Comparison of ENCODE assay signal across 9 mouse cellular contexts in the genomic region with DNA sequence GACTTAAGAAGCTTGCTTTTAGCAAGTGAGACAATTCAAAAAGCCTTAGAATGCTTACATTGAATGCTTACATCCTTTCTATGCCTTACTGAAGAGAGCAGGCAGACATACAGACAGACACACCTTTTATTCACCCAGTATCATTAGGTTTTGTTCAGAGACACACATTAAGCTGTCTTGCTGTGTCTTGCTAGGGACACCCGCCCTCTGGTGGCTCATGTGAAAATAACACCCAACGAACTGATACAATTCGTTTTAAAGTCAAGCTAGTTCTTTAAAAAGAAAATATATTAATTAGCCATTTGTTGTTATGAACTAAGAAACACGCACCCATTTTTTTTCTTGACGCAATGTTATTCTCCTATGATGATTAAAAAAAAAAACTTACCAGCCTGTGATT.
DNase-seq lines count a peak whose midpoint lies in the region; ATAC-seq and TF ChIP-seq lines count a peak whose summit lies in the region.
"Had no signal": no experiment of that assay in that cellular context is flagged by ENCODE, and none has a peak within 500 bp of the region (broad histone marks: within the 10 kb centered on the region; RNA-seq: fewer than 3 reads in every experiment).

No protein-coding gene starts in this region.

- no peak overlapping the region for H3K9ac ChIP-seq in forebrain, embryonic 13.5 days
- H3K9ac ChIP-seq in hindbrain, postnatal 0 days (replicated peaks; ENCODE audit: low read length) = no peak overlapping the region
- no peak overlapping the region for H3K9ac ChIP-seq in midbrain, embryonic 14.5 days (replicated peaks; ENCODE audit: low read length)
- H3K9ac ChIP-seq: embryonic facial prominence, embryonic 15.5 days had no signal

- TF ChIP-seq POLR2A in spleen, adult 2 months (IDR thresholded peaks at IDR 0.05; ENCODE audit: low read depth, low read length) = no peak
- no peak for TF ChIP-seq POLR2A in testis, adult 2 months (IDR thresholded peaks at IDR 0.05; ENCODE audit: control insufficient read depth, low read depth, low read length)

- peak in 1 of 2 experiments; percentile 15 for DNase-seq in spleen, adult 2 months (ENCODE audit: low read depth in 1 of 2, low spot score in 2 of 2)
- no peak for DNase-seq in spleen, adult 12 weeks (ENCODE audit: low spot score)
- peak; percentile 8 for DNase-seq in c-Kit-positive CD71-positive TER-119-positive erythroid progenitor cells, embryonic 14.5 days (ENCODE audit: low spot score)
- DNase-seq in hindbrain, postnatal 0 days (ENCODE audit: low spot score) = peak; percentile 89
- DNase-seq in left cerebral cortex, adult 8-10 months (ENCODE audit: low spot score in 2 of 2) = peak; percentile 61 to 77
- peak; percentile 92 for DNase-seq in midbrain, embryonic 14.5 days

- 17% methylated on average over 5 of the region's 5 CpGs for WGBS in spleen, adult 2 months
- WGBS in forebrain, embryonic 13.5 days = 9% methylated on average over 5 of the region's 5 CpGs
- WGBS in hindbrain, postnatal 0 days = 8% methylated on average over 5 of the region's 5 CpGs
- WGBS in midbrain, embryonic 14.5 days = 10% methylated on average over 5 of the region's 5 CpGs

- H3K4me3 ChIP-seq in spleen, adult 2 months (ENCODE audit: extremely low read depth, insufficient read depth, insufficient read length) = no peak overlapping the region
- H3K4me3 ChIP-seq in forebrain, embryonic 13.5 days = peak overlapping the region; percentile 45; the same call in 1 of the 2 replicates
- peak overlapping the region; percentile 42 for H3K4me3 ChIP-seq in hindbrain, postnatal 0 days (ENCODE audit: low read length)
- peak overlapping the region; percentile 39 for H3K4me3 ChIP-seq in midbrain, embryonic 14.5 days (replicated peaks; ENCODE audit: low read depth, low read length)
- no peak overlapping the region for H3K4me3 ChIP-seq in testis, adult 2 months (ENCODE audit: control insufficient read depth, low read depth, low read length)

- H3K9me3 ChIP-seq in forebrain, embryonic 13.5 days (replicated peaks) = no peaks in the 10 kb centered on the region
- H3K9me3 ChIP-seq in hindbrain, postnatal 0 days (ENCODE audit: low read length) = no peaks in the 10 kb centered on the region
- H3K9me3 ChIP-seq in midbrain, embryonic 14.5 days (ENCODE audit: control insufficient read depth, low read length) = no peaks in the 10 kb centered on the region
- H3K9me3 ChIP-seq: embryonic facial prominence, embryonic 15.5 days had no signal

- peak; percentile 13; the same call in 1 of the 2 replicates for TF ChIP-seq CTCF in spleen, adult 2 months (IDR thresholded peaks at IDR 0.05; ENCODE audit: extremely low read depth, insufficient read depth, insufficient read length, insufficient replicate concordance)
- TF ChIP-seq CTCF in hindbrain, postnatal 0 days (IDR thresholded peaks at IDR 0.05; ENCODE audit: low read depth) = peak; percentile 87
- peak; percentile 21; the same call in 1 of the 2 replicates for TF ChIP-seq CTCF in testis, adult 2 months (IDR thresholded peaks at IDR 0.05; ENCODE audit: control insufficient read depth, insufficient read depth, insufficient replicate concordance, low read depth, low read length)

- H3K4me1 ChIP-seq in spleen, adult 2 months (ENCODE audit: control insufficient read depth, insufficient read depth, insufficient read length) = no peaks in the 10 kb centered on the region
- H3K4me1 ChIP-seq in forebrain, embryonic 13.5 days = peaks cover 34% of the 10 kb centered on the region
- no peaks in the 10 kb centered on the region for H3K4me1 ChIP-seq in hindbrain, postnatal 0 days (ENCODE audit: insufficient read depth, low read length)
- peaks cover 19% of the 10 kb centered on the region; the same call in 1 of the 2 replicates for H3K4me1 ChIP-seq in midbrain, embryonic 14.5 days (ENCODE audit: control insufficient read depth, insufficient read depth, low read length)
- no peaks in the 10 kb centered on the region; the same call in 1 of the 2 replicates for H3K4me1 ChIP-seq in testis, adult 2 months (ENCODE audit: control insufficient read depth, insufficient read depth, low read length)

- H3K4me2 ChIP-seq in forebrain, embryonic 13.5 days = peak overlapping the region; percentile 86
- peak overlapping the region; percentile 80 for H3K4me2 ChIP-seq in hindbrain, postnatal 0 days (ENCODE audit: low read depth, low read length)
- peak overlapping the region; percentile 81 for H3K4me2 ChIP-seq in midbrain, embryonic 14.5 days (ENCODE audit: low read length)

- ATAC-seq in forebrain, embryonic 13.5 days = no peak
- ATAC-seq in hindbrain, postnatal 0 days = peak; percentile 54; the same call in 1 of the 2 replicates
- ATAC-seq in midbrain, embryonic 14.5 days (ENCODE audit: low FRiP score, low TSS enrichment) = no peak

- no peaks in the 10 kb centered on the region for H3K27me3 ChIP-seq in spleen, adult 2 months (ENCODE audit: control insufficient read depth, insufficient read depth, low read length)
- H3K27me3 ChIP-seq in forebrain, embryonic 13.5 days = peaks cover 9% of the 10 kb centered on the region; the same call in 1 of the 2 replicates
- no peaks in the 10 kb centered on the region for H3K27me3 ChIP-seq in hindbrain, postnatal 0 days (ENCODE audit: insufficient read depth, low read length)
- no peaks in the 10 kb centered on the region for H3K27me3 ChIP-seq in midbrain, embryonic 14.5 days (ENCODE audit: control insufficient read depth, insufficient read depth, low read length)
- no peaks in the 10 kb centered on the region for H3K27me3 ChIP-seq in testis, adult 2 months (ENCODE audit: control insufficient read depth, insufficient read depth, low read length)
- H3K27me3 ChIP-seq: embryonic facial prominence, embryonic 15.5 days had no signal

- H3K36me3 ChIP-seq in spleen, adult 2 months (ENCODE audit: control insufficient read depth, insufficient read depth, low read length) = no peaks in the 10 kb centered on the region
- H3K36me3 ChIP-seq in forebrain, embryonic 13.5 days (ENCODE audit: poor library complexity, severe bottlenecking) = no peaks in the 10 kb centered on the region
- H3K36me3 ChIP-seq in hindbrain, postnatal 0 days (ENCODE audit: insufficient read depth, low read length) = no peaks in the 10 kb centered on the region
- H3K36me3 ChIP-seq in midbrain, embryonic 14.5 days (ENCODE audit: control insufficient read depth, insufficient read depth, low read length) = no peaks in the 10 kb centered on the region
- no peaks in the 10 kb centered on the region for H3K36me3 ChIP-seq in testis, adult 2 months (ENCODE audit: control insufficient read depth, insufficient read depth, low read length)
- H3K36me3 ChIP-seq: embryonic facial prominence, embryonic 15.5 days had no signal

- H3K27ac ChIP-seq in spleen, adult 2 months (ENCODE audit: insufficient read depth, low read length) = no peak overlapping the region
- H3K27ac ChIP-seq in forebrain, embryonic 13.5 days = no peak overlapping the region
- H3K27ac ChIP-seq in hindbrain, postnatal 0 days = no peak overlapping the region
- no peak overlapping the region for H3K27ac ChIP-seq in midbrain, embryonic 14.5 days (replicated peaks; ENCODE audit: low read depth, low read length)
- H3K27ac ChIP-seq in testis, adult 2 months (ENCODE audit: control insufficient read depth, insufficient read depth, low read depth, low read length) = no peak overlapping the region

Comparison
In these comparisons a context has a peak if more than half of its experiments do, and no peak if none do; other contexts are left out.
1. H3K4me3 ChIP-seq: peak in forebrain, embryonic 13.5 days (single experiment), hindbrain, postnatal 0 days (single experiment) and midbrain, embryonic 14.5 days (single experiment); none in spleen, adult 2 months (single experiment) and testis, adult 2 months (single experiment).
2. CTCF ChIP-seq: peak in every context shown above with its lines; median percentile 87 in hindbrain, postnatal 0 days; 21 in testis, adult 2 months; 13 in spleen, adult 2 months.
3. Peak in every context shown above with its lines, with median percentiles within 50 percentile points of each other: H3K4me2 ChIP-seq.